Mouse (Mus musculus) brain, embryonic 14.5 days (tissue): Measurements from ENCODE around the gene Drap1.

Experiments used
- CTCF ChIP-seq: fragments of 200-500 bp; IDR thresholded peaks from 2 replicates; pipeline ENCODE4 v1.5.1; 2012; ENCODE audit warnings: inconsistent platforms, mild to moderate bottlenecking, moderate library complexity, borderline replicate concordance; ENCODE audit not compliant: insufficient read depth, insufficient read length; ENCODE audit errors: extremely low read depth
- POLR2A ChIP-seq: fragments of 200-500 bp; IDR thresholded peaks from 2 replicates; pipeline ENCODE4 v1.6.1; 2012; ENCODE audit warnings: mild to moderate bottlenecking, inconsistent platforms, borderline replicate concordance; ENCODE audit not compliant: poor library complexity, insufficient read depth, insufficient read length, severe bottlenecking; ENCODE audit errors: extremely low read depth

DNA sequence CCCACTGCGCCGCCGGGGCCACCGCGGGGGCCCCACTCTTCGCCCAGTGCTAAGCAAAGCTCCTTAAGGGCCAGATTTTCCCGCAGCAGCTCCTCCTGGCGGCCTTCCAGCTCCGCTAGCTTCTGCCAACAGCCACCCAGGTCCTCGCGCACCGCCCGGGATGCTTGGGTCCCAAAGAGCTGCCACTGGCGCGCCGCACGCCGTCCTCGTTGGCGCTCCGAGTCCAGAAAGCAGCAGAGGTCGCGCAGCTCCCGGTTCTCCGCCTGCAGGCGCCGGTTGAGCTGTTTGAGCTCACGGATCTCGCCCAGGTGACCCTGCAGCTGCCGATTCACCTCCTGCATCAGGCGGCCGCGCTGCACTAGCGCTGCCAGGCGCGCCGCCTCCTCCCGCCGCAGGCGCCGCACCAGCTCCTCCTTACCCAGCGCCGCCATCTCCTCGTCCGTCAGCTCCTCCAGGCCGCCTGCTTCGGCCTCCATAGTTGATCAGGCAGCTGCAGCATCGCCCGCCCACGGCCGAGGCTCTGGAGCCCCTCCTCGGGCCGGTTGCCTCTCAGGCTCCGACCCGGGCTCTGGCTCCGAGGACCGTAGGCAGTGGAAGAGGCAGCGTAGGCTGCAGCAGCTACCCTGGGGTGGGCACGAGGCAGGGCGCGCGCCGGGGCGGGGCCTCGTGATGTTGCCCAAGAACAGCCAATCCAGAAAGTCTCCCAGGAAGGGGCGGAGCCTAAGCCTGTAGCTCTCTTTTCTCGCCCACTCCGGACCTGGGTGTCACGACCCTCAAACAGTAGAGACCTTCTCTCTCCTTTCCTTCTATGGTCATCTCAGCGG lies 32.4 kb upstream of the Drap1 start:
- TF ChIP-seq CTCF (peak; percentile 25; the same call in 1 of the 2 replicates), POLR2A (peak; percentile 77; the same call in 1 of the 2 replicates)
